14 mouse cellular contexts compared by ENCODE assay signal in genomic region chr3:55352529-55352928, GRCm38 (mm10).
DNase-seq lines count a peak whose midpoint lies in the region; ATAC-seq lines count a peak whose summit lies in the region.
"Had no signal": no experiment of that assay in that cellular context is flagged by ENCODE, and none has a peak within 500 bp of the region (broad histone marks: within the 10 kb centered on the region; RNA-seq: fewer than 3 reads in every experiment).

No protein-coding gene starts in this region.

- H3K9ac ChIP-seq in midbrain, embryonic 11.5 days (ENCODE audit: low read length), result peak overlapping the region; percentile 36

- peak overlapping the region; percentile 69; the same call in 1 of the 2 replicates for H3K27ac ChIP-seq in midbrain, embryonic 11.5 days (ENCODE audit: low read depth, low read length)

- DNase-seq in gastrocnemius, postnatal 14 days, result peak; percentile 34
- no peak for DNase-seq in gastrocnemius, postnatal 25 days
- DNase-seq in testis, postnatal 10 days (ENCODE audit: low spot score), result peak; percentile 37
- DNase-seq in testis, postnatal 14 days (ENCODE audit: low spot score), result no peak
- peak; percentile 49 for DNase-seq in midbrain, embryonic 11.5 days (ENCODE audit: low spot score, missing footprints)
- no peak for DNase-seq in natural killer cell, adult 2 months (ENCODE audit: low spot score in 2 of 2)
- DNase-seq in kidney, adult 8-10 months, result no peak
- no peak for DNase-seq in thymus, postnatal 0 days (ENCODE audit: low spot score)
- DNase-seq: adrenal gland, adult 8-10 months; cerebellum, adult 11-12 months; layer of hippocampus, adult 9-11 months; lung, postnatal 4 days; thymus, postnatal 36 days had no signal

- no peaks in the 10 kb centered on the region for H3K27me3 ChIP-seq in midbrain, embryonic 11.5 days (ENCODE audit: control insufficient read depth, insufficient read depth, low read length)

- H3K4me2 ChIP-seq in midbrain, embryonic 11.5 days, result no peak overlapping the region
- H3K4me2 ChIP-seq: liver, embryonic 11.5 days had no signal

- H3K36me3 ChIP-seq in midbrain, embryonic 11.5 days (ENCODE audit: control insufficient read depth, insufficient read depth, low read length), result no peaks in the 10 kb centered on the region

- H3K4me1 ChIP-seq in midbrain, embryonic 11.5 days (ENCODE audit: control insufficient read depth, insufficient read depth, low read length), result peaks cover 40% of the 10 kb centered on the region

- no peak for ATAC-seq in midbrain, embryonic 11.5 days (ENCODE audit: low FRiP score)

- intact Hi-C loops in gastrocnemius, postnatal 14 days (cut with DNase I; ENCODE audit: low total_unique reads), result no loop called here

- H3K9me3 ChIP-seq in midbrain, embryonic 11.5 days (ENCODE audit: control insufficient read depth, low read length), result no peaks in the 10 kb centered on the region

- 75% methylated on average over 14 of the region's 14 CpGs for WGBS in midbrain, embryonic 11.5 days

- no peak overlapping the region for H3K4me3 ChIP-seq in midbrain, embryonic 11.5 days (ENCODE audit: low read depth, low read length)

Comparison
In these comparisons a context has a peak if more than half of its experiments do, and no peak if none do; other contexts are left out.
1. DNase-seq: peak in gastrocnemius, postnatal 14 days (single experiment), testis, postnatal 10 days (single experiment) and midbrain, embryonic 11.5 days (single experiment); none in gastrocnemius, postnatal 25 days (single experiment), testis, postnatal 14 days (single experiment), natural killer cell, adult 2 months (0 of 2), kidney, adult 8-10 months (0 of 2) and thymus, postnatal 0 days (single experiment).